Mouse (Mus musculus) B cell, adult 2 months (primary cell): ENCODE data around the gene Sp6.

Experiments used
- DNase-seq, 2 experiments: peaks; one replicate each; pipeline ENCODE4 v3.0.0; 2022

Gene Sp6

GRCm38 (mm10) chr11:97065538-97066295, 52.5 kb downstream of the Sp6 start:
- no peak for DNase-seq

GRCm38 (mm10) chr11:97066656-97067360, 53.6 kb downstream of the Sp6 start:
- no peak for DNase-seq

- no peak for DNase-seq
These were observed 56.1 kb downstream of the Sp6 start for GRCm38 (mm10) chr11:97069333-97069732.

- DNase-seq: no peak
These were observed 56.6 kb downstream of the Sp6 start for GRCm38 (mm10) chr11:97069770-97070169.

- no peak for DNase-seq
These were observed 57.9 kb downstream of the Sp6 start for GRCm38 (mm10) chr11:97071129-97071528.

- DNase-seq: peak; percentile 46 to 52
These were observed 59.3 kb downstream of the Sp6 start for GRCm38 (mm10) chr11:97072533-97072932.

GRCm38 (mm10) chr11:97074235-97074634, 61.0 kb downstream of the Sp6 start:
- DNase-seq: no peak
